Mouse (Mus musculus) neural tube, embryonic 14.5 days (tissue): ENCODE measurements around the gene 1700003F12Rik. TPM values are rescaled to one million over a fixed set of nuclear protein-coding genes. Genes with fewer than 3 reads are reported as not detected.

Source experiments
- ATAC-seq: fragments of 200-750 bp; cut with Nextera tagmentation; 2 replicates; pipeline ENCODE4 v1.8.0; 2017; ENCODE audit warnings: low read depth, mild to moderate bottlenecking, moderate TSS enrichment, moderate library complexity
- H3K27ac ChIP-seq: fragments of 300-500 bp; sonication (generic); 2 replicates; pipeline ENCODE4 v1.5.1; 2014; ENCODE audit warnings: low read depth, mild to moderate bottlenecking, control low read depth, low read length, moderate library complexity, mixed read lengths
- H3K27me3 ChIP-seq: fragments of 300-500 bp; sonication (generic); 2 replicates; pipeline ENCODE4 v1.6.1; 2014; ENCODE audit warnings: low read length; ENCODE audit not compliant: control insufficient read depth, insufficient read depth
- H3K36me3 ChIP-seq: fragments of 300-500 bp; sonication (generic); 2 replicates; pipeline ENCODE4 v1.6.1; 2014; ENCODE audit warnings: low read length, mixed read lengths; ENCODE audit not compliant: control insufficient read depth, insufficient read depth
- H3K4me1 ChIP-seq: fragments of 300-500 bp; sonication (generic); 2 replicates; pipeline ENCODE4 v1.6.1; 2014; ENCODE audit warnings: low read length; ENCODE audit not compliant: control insufficient read depth, insufficient read depth
- H3K4me2 ChIP-seq: fragments of 300-500 bp; sonication (generic); 2 replicates; pipeline ENCODE4 v1.6.1; 2014; ENCODE audit warnings: mild to moderate bottlenecking, low read depth, low read length, control low read depth
- H3K4me3 ChIP-seq: fragments of 300-500 bp; sonication (generic); 2 replicates; pipeline ENCODE4 v1.5.1; 2014; ENCODE audit warnings: low read depth, low read length, control low read depth, mixed read lengths
- H3K9ac ChIP-seq: fragments of 300-500 bp; sonication (generic); replicated peaks from 2 replicates; pipeline ENCODE4 v1.6.1; 2014; ENCODE audit warnings: low read depth, mild to moderate bottlenecking, control low read depth, low read length, mixed read lengths
- H3K9me3 ChIP-seq: fragments of 300-500 bp; sonication (generic); 2 replicates; pipeline ENCODE4 v1.6.1; 2016; ENCODE audit warnings: low read length; ENCODE audit not compliant: control insufficient read depth
- WGBS: fragments of 180-500 bp; shearing (Covaris S2); extraction: QIAGEN DNeasy Blood & Tissue Kit; methylation state at CpG from one replicate; pipeline ENCODE4 v1.1.7; 2014; 5-methylcytosine and 5-hydroxymethylcytosine counted together
- polyA plus RNA-seq: library from polyadenylated mRNA; unstranded; fragments of >200 nt; fragmentation: Nextera tagmentation; extraction: Ambion mirVana; gene quantifications from 2 replicates; pipeline ENCODE4 v1.2.1, GENCODE M21; 2014

The 1700003F12Rik gene
- polyA plus RNA-seq, 1 experiment from 2014 or later, result 1.6 TPM

GRCm38 (mm10) chr2:154567766-154568165 lies 20.9 kb downstream of the 1700003F12Rik start:
- H3K36me3 ChIP-seq, result no peaks in the 10 kb centered on the region
- H3K4me3 ChIP-seq, result no peak overlapping the region
- ATAC-seq, result no peak

GRCm38 (mm10) chr2:154568329-154569070 lies 21.6 kb downstream of the 1700003F12Rik start:
- peak overlapping the region; percentile 56 for H3K4me3 ChIP-seq
- H3K4me1 ChIP-seq, result peaks cover 14% of the 10 kb centered on the region; the same call in 1 of the 2 replicates
- H3K36me3 ChIP-seq, result no peaks in the 10 kb centered on the region
- no peaks in the 10 kb centered on the region for H3K9me3 ChIP-seq
- peak overlapping the region; percentile 95 for H3K4me2 ChIP-seq
- 12% methylated on average over 10 of the region's 10 CpGs for whole genome bisulfite sequencing
- H3K27ac ChIP-seq, result peak overlapping the region; percentile 60; the same call in 1 of the 2 replicates
- no peak overlapping the region for H3K9ac ChIP-seq
- H3K27me3 ChIP-seq, result no peaks in the 10 kb centered on the region
- ATAC-seq, result no peak

More at GRCm38 (mm10) chr2:154567766-154568165, 20.9 kb downstream of the 1700003F12Rik start:
- H3K4me2 ChIP-seq, result peak overlapping the region; percentile 95; the same call in 1 of the 2 replicates
- WGBS, result 79% methylated on average over 2 of the region's 2 CpGs
- no peaks in the 10 kb centered on the region for H3K27me3 ChIP-seq
- no peaks in the 10 kb centered on the region for H3K9me3 ChIP-seq
- 0 out of 2 replicates have a peak overlapping the region, but pooled peaks have one; percentile 44 for H3K27ac ChIP-seq
- peaks cover 14% of the 10 kb centered on the region; the same call in 1 of the 2 replicates for H3K4me1 ChIP-seq
- no peak overlapping the region for H3K9ac ChIP-seq

DNA sequence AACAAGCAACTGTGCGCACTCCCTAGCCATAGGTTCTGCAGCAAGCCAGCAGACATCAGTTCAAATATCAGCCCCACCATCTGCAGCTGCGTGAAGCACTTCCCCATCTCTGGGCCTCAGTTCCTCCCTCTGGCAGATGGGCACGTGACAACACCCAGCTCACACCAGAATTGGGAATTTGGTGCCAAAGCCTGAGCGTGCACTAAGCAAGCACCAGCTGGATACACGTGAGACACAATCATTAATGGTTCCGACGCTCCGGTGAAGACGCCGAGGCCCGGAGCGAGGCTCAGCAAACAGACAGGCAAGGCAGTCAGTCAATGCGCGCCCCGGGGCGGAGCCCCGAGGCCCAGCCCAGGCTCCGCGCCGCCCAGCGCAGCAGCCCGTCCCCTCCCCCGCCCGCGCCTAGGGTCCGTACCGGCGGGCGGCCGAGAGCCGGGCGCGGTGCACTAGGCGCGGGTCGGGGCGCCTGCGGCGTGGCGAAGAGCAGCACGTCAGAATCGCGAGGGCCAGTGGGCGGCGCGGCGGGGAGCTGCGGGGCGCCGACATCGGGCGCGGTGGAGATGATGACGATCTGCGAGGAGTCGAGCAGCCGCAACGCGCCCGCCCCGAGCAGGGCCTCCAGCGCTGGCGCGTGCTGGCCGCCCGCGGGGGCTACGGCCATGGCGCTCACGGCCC lies 22.3 kb downstream of the 1700003F12Rik start:
- Histone ChIP-seq H3K36me3 (no peaks in the 10 kb centered on the region), H3K27ac (peak overlapping the region; percentile 40), H3K4me2 (peak overlapping the region; percentile 95), H3K4me1 (peaks cover 16% of the 10 kb centered on the region; the same call in 1 of the 2 replicates), H3K9me3 (no peaks in the 10 kb centered on the region), H3K9ac (peak overlapping the region; percentile 54), H3K4me3 (peak overlapping the region; percentile 56), H3K27me3 (no peaks in the 10 kb centered on the region)
- peak; percentile 57 for ATAC-seq
- WGBS, result under 1% methylated on average over 49 of the region's 70 CpGs

GRCm38 (mm10) chr2:154569836-154570286 lies 23.0 kb downstream of the 1700003F12Rik start, which contains the start of gene E2f1:
Gene E2f1, minus strand, starts transcription at chr2:154569892.
- peak; percentile 99 for ATAC-seq
- H3K9me3 ChIP-seq, result no peaks in the 10 kb centered on the region
- H3K4me2 ChIP-seq, result peak within 1 kb of the TSS; percentile 95
- H3K27ac ChIP-seq, result peak within 1 kb of the TSS; percentile 60
- H3K27me3 ChIP-seq, result no peaks in the 10 kb centered on the region
- under 1% methylated on average over 36 of the region's 44 CpGs for WGBS
- H3K4me1 ChIP-seq, result peaks cover 16% of the 10 kb centered on the region; the same call in 1 of the 2 replicates
- H3K36me3 ChIP-seq, result no peaks in the 10 kb centered on the region
- peak within 1 kb of the TSS; percentile 56 for H3K4me3 ChIP-seq
- peak within 1 kb of the TSS; percentile 54 for H3K9ac ChIP-seq

DNA sequence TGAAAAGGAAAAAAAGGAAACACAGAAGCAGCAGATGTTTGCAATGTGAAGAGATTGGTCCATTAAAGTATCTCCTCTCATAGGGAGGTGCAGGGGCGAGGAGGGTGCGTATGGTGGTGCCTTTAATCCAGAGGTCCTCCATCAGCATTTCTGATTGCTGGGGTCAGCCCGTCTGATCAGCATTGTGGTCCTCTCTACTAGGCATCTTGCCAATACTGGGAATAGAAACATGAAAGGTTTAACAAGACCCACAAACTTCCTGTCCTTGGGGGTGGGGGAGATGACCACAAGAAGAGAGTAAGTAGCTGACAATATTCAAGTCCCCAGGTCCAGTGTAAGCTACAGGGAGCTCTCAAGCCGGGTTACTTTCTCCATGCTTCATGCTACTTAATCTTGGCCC lies 23.8 kb downstream of the 1700003F12Rik start:
- Histone ChIP-seq H3K9me3 (no peaks in the 10 kb centered on the region), H3K36me3 (no peaks in the 10 kb centered on the region), H3K4me1 (peaks cover 15% of the 10 kb centered on the region; the same call in 1 of the 2 replicates), H3K9ac (no peak overlapping the region), H3K4me3 (no peak overlapping the region), H3K27ac (no peak overlapping the region), H3K27me3 (no peaks in the 10 kb centered on the region), H3K4me2 (peak overlapping the region; percentile 95)
- no peak for ATAC-seq
- 64% methylated on average over 4 of the region's 4 CpGs for WGBS

DNA sequence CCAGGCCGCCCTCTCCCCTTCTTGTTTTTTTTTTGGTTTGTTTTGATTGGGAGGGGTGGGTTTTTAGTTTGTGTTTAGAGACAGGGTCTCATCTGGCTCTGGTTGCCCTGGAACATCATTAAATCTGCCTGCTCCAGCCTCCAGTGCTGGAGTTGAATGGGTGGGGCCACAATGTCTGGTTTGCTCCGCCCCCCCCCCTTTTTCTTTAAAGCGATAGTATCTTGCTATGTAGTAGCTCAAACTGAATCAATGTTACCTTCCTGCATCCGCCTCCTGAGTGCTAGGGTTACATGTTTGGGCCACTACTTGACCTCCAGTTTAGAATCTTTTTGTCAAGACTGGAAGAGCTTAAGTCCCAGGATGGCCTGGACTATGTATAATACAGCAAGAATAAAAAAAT lies 24.4 kb downstream of the 1700003F12Rik start:
- peaks cover 13% of the 10 kb centered on the region; the same call in 1 of the 2 replicates for H3K4me1 ChIP-seq
- 88% methylated on average over 4 of the region's 4 CpGs for WGBS
- H3K4me2 ChIP-seq, result no peak overlapping the region
- H3K9ac ChIP-seq, result no peak overlapping the region
- H3K4me3 ChIP-seq, result no peak overlapping the region
- H3K27ac ChIP-seq, result no peak overlapping the region
- H3K36me3 ChIP-seq, result no peaks in the 10 kb centered on the region
- no peak for ATAC-seq
- H3K9me3 ChIP-seq, result no peaks in the 10 kb centered on the region
- no peaks in the 10 kb centered on the region for H3K27me3 ChIP-seq

DNA sequence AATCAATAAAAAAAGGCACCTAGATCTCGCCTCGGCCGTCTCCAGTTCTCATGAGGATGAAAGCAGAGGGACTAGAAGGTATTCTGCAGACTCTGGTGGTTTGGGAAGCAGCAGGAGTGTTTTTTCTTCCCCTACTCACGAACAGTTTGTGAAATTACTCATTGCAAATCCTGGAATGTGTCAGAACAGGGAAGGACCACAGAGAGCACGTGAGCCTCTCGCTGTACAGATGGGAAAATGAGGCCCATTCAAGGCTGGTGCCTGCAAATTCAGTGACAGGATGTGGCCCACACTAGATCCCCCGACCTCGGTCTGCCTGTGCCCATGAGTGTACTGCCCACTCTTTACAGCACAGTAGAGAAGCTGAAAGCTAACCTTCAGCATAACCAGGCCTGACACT lies 25.1 kb downstream of the 1700003F12Rik start:
- Histone ChIP-seq H3K27ac (no peak overlapping the region), H3K9ac (no peak overlapping the region), H3K9me3 (no peaks in the 10 kb centered on the region), H3K4me3 (no peak overlapping the region), H3K4me1 (peaks cover 13% of the 10 kb centered on the region; the same call in 1 of the 2 replicates), H3K36me3 (no peaks in the 10 kb centered on the region), H3K27me3 (no peaks in the 10 kb centered on the region), H3K4me2 (no peak overlapping the region)
- WGBS, result 69% methylated on average over 8 of the region's 8 CpGs
- ATAC-seq, result no peak

DNA sequence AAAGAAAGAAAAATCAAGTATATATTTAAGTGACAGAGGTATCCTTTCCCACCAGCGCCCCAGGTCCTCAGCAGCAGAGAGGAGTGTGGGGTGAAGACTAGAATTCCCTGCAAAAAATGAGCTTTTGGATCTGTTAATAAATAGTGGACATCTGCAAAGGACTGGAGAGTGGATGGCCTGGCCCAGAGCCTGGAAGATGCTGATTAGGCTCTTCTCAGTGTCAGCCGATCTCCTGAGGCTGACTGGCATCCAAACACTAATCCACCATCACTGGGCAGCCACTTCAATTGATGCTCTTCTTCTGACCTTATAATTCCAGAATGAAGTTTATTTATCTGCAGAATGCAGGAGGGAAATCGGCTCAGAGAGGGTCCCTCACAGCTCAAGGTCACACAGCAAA lies 26.1 kb downstream of the 1700003F12Rik start:
- Histone ChIP-seq H3K4me1 (peaks cover 17% of the 10 kb centered on the region; the same call in 1 of the 2 replicates), H3K9me3 (no peaks in the 10 kb centered on the region), H3K4me2 (no peak overlapping the region), H3K9ac (no peak overlapping the region), H3K27me3 (no peaks in the 10 kb centered on the region), H3K4me3 (no peak overlapping the region), H3K36me3 (no peaks in the 10 kb centered on the region), H3K27ac (no peak overlapping the region)
- 86% methylated on average over 3 of the region's 3 CpGs for WGBS
- ATAC-seq, result no peak
